ENCODE assay signal across 14 mouse cellular contexts in the genomic region with DNA sequence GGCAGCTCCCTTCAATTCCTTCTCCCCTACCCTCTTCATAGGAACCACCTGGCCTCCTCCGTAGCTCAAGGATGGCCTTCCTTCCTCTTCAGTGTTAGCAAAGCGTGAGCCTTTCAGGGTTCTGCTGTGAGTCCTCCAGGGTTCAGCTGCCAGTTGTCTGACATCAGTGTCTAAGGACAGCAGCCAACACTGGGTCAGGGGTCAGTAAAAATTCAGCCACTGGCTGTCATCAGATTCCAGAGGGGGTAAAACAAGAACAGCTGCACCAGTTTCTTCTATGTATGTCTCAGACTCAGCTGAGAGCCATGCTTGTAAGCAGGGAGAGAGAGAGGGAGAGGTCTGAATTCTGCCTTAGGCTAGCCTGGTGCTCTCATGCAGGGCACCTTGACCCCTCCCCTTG.
A peak's percentile ranks its signal among the peaks of the same experiment; 100 is the strongest.
DNase-seq lines count a peak whose midpoint lies in the region; ATAC-seq and TF ChIP-seq lines count a peak whose summit lies in the region.
"Had no signal": no experiment of that assay in that cellular context is flagged by ENCODE, and none has a peak within 500 bp of the region (broad histone marks: within the 10 kb centered on the region; RNA-seq: fewer than 3 reads in every experiment).

No protein-coding gene starts in this region.

- no peak for TF ChIP-seq CTCF in liver, postnatal 0 days (IDR thresholded peaks at IDR 0.05; ENCODE audit: low read depth)

- H3K4me2 ChIP-seq in limb, embryonic 13.5 days (replicated peaks): no peak overlapping the region
- no peak overlapping the region for H3K4me2 ChIP-seq in kidney, embryonic 15.5 days
- H3K4me2 ChIP-seq in liver, postnatal 0 days (ENCODE audit: low read depth, low read length): no peak overlapping the region
- H3K4me2 ChIP-seq: hindbrain, embryonic 15.5 days; neural tube, embryonic 15.5 days had no signal

- no peak overlapping the region for H3K27ac ChIP-seq in limb, embryonic 13.5 days
- no peak overlapping the region for H3K27ac ChIP-seq in limb, embryonic 10.5 days
- peak overlapping the region; percentile 37; the same call in 1 of the 2 replicates for H3K27ac ChIP-seq in kidney, embryonic 15.5 days
- no peak overlapping the region for H3K27ac ChIP-seq in liver, postnatal 0 days (ENCODE audit: low read depth)
- H3K27ac ChIP-seq: hindbrain, embryonic 15.5 days; liver, embryonic 14.5 days; neural tube, embryonic 15.5 days had no signal

- H3K4me1 ChIP-seq in limb, embryonic 13.5 days: peaks cover 25% of the 10 kb centered on the region
- H3K4me1 ChIP-seq in limb, embryonic 10.5 days: peaks cover 16% of the 10 kb centered on the region
- H3K4me1 ChIP-seq in kidney, embryonic 15.5 days: peaks cover 28% of the 10 kb centered on the region
- no peaks in the 10 kb centered on the region; the same call in 1 of the 2 replicates for H3K4me1 ChIP-seq in liver, postnatal 0 days (ENCODE audit: insufficient read depth)
- H3K4me1 ChIP-seq: hindbrain, embryonic 15.5 days had no signal

- WGBS in limb, embryonic 13.5 days: 64% methylated on average over 2 of the region's 2 CpGs
- 66% methylated on average over 2 of the region's 2 CpGs for WGBS in limb, embryonic 10.5 days
- WGBS in kidney, embryonic 15.5 days: 45% methylated on average over 2 of the region's 2 CpGs
- WGBS in liver, postnatal 0 days (ENCODE audit: insufficient replicate concordance): 39% methylated on average over 2 of the region's 2 CpGs

- no peak for DNase-seq in limb, embryonic 10.5 days (ENCODE audit: low spot score)
- DNase-seq in heart, adult 18-20 months: peak; percentile 52
- DNase-seq in cerebellum, postnatal 14 days: no peak
- DNase-seq in urinary bladder, adult 18-20 months (ENCODE audit: low spot score in 2 of 2): no peak
- no peak for DNase-seq in liver, postnatal 0 days
- DNase-seq: thymus, postnatal 14 days had no signal

- H3K36me3 ChIP-seq in limb, embryonic 13.5 days: no peaks in the 10 kb centered on the region
- H3K36me3 ChIP-seq in limb, embryonic 10.5 days: no peaks in the 10 kb centered on the region
- no peaks in the 10 kb centered on the region for H3K36me3 ChIP-seq in kidney, embryonic 15.5 days
- no peaks in the 10 kb centered on the region for H3K36me3 ChIP-seq in liver, postnatal 0 days (replicated peaks; ENCODE audit: insufficient read depth, low read length)
- H3K36me3 ChIP-seq: hindbrain, embryonic 15.5 days; neural tube, embryonic 15.5 days had no signal

- H3K9ac ChIP-seq in limb, embryonic 13.5 days: no peak overlapping the region
- no peak overlapping the region for H3K9ac ChIP-seq in kidney, embryonic 15.5 days
- no peak overlapping the region for H3K9ac ChIP-seq in liver, postnatal 0 days (replicated peaks)
- H3K9ac ChIP-seq: hindbrain, embryonic 15.5 days; liver, embryonic 14.5 days; neural tube, embryonic 15.5 days had no signal

- no peak overlapping the region for H3K4me3 ChIP-seq in limb, embryonic 13.5 days
- H3K4me3 ChIP-seq in limb, embryonic 10.5 days: no peak overlapping the region
- H3K4me3 ChIP-seq in kidney, embryonic 15.5 days (replicated peaks): no peak overlapping the region
- no peak overlapping the region for H3K4me3 ChIP-seq in liver, postnatal 0 days (ENCODE audit: low read depth, low read length)
- H3K4me3 ChIP-seq: erythroblast, embryonic 14.5 days; hindbrain, embryonic 15.5 days; neural tube, embryonic 15.5 days had no signal

- 0 out of 2 replicates have a peak, but pooled peaks have one; percentile 32 for ATAC-seq in limb, embryonic 13.5 days (ENCODE audit: low FRiP score, low read depth)
- 0 out of 2 replicates have a peak, but pooled peaks have one; percentile 24 for ATAC-seq in kidney, embryonic 15.5 days (replicated peaks; ENCODE audit: low FRiP score)
- 0 out of 2 replicates have a peak, but pooled peaks have one; percentile 8 for ATAC-seq in megakaryocyte progenitor cell, adult 5-6 weeks (replicated peaks; ENCODE audit: poor library complexity)
- ATAC-seq in liver, postnatal 0 days: no peak

- no peak for TF ChIP-seq EP300 in liver, postnatal 0 days (IDR thresholded peaks at IDR 0.05; ENCODE audit: low read depth)

- no peaks in the 10 kb centered on the region for H3K9me3 ChIP-seq in limb, embryonic 13.5 days
- H3K9me3 ChIP-seq in limb, embryonic 10.5 days (replicated peaks): no peaks in the 10 kb centered on the region
- H3K9me3 ChIP-seq in kidney, embryonic 15.5 days (replicated peaks): no peaks in the 10 kb centered on the region
- H3K9me3 ChIP-seq in liver, postnatal 0 days (ENCODE audit: low read length): no peaks in the 10 kb centered on the region
- H3K9me3 ChIP-seq: hindbrain, embryonic 15.5 days; neural tube, embryonic 15.5 days had no signal

- H3K27me3 ChIP-seq in limb, embryonic 13.5 days: no peaks in the 10 kb centered on the region
- H3K27me3 ChIP-seq in limb, embryonic 10.5 days (ENCODE audit: low read depth, poor library complexity, severe bottlenecking): no peaks in the 10 kb centered on the region
- peaks cover 19% of the 10 kb centered on the region for H3K27me3 ChIP-seq in kidney, embryonic 15.5 days
- H3K27me3 ChIP-seq in liver, postnatal 0 days (ENCODE audit: insufficient read depth, low read length): no peaks in the 10 kb centered on the region
- H3K27me3 ChIP-seq: CH12.LX; hindbrain, embryonic 15.5 days; neural tube, embryonic 15.5 days had no signal

Comparison
In these comparisons a context has a peak if more than half of its experiments do, and no peak if none do; other contexts are left out.
1. DNase-seq: peak in heart, adult 18-20 months (2 of 2); none in limb, embryonic 10.5 days (single experiment), cerebellum, postnatal 14 days (0 of 2), urinary bladder, adult 18-20 months (0 of 2) and liver, postnatal 0 days (single experiment).